Mouse (Mus musculus): ENCODE results near the gene Sdk2. TPM values are rescaled to one million over a fixed set of nuclear protein-coding genes. Genes with fewer than 3 reads are reported as not detected.

Sdk2 gene
- polyA plus RNA-seq, 1 experiment from 2014 or later: 0.66 TPM

- WGBS: 88% methylated on average over 11 of the region's 11 CpGs
- no peak for ATAC-seq
- H3K4me1 ChIP-seq (replicated peaks; ENCODE audit: control insufficient read depth, insufficient read depth, low read length): no peaks in the 10 kb centered on the region
- H3K9me3 ChIP-seq (ENCODE audit: control insufficient read depth): no peaks in the 10 kb centered on the region
- H3K27ac ChIP-seq (ENCODE audit: low read depth, low read length): no peak overlapping the region
- H3K9ac ChIP-seq (ENCODE audit: low read depth, low read length): no peak overlapping the region
- no peaks in the 10 kb centered on the region for H3K36me3 ChIP-seq (ENCODE audit: control insufficient read depth, insufficient read depth)
- H3K4me2 ChIP-seq (replicated peaks; ENCODE audit: low read depth): no peak overlapping the region
- H3K27me3 ChIP-seq (replicated peaks; ENCODE audit: control insufficient read depth, insufficient read depth, low read length): no peaks in the 10 kb centered on the region
- H3K4me3 ChIP-seq (ENCODE audit: low read depth, low read length): no peak overlapping the region
- TF ChIP-seq CTCF (IDR thresholded peaks at IDR 0.05; ENCODE audit: low read depth): no peak
These were observed 136.7 kb downstream of the Sdk2 start for GRCm38 (mm10) chr11:113930112-113930511.

- 72% methylated on average over 2 of the region's 2 CpGs for WGBS
These were observed 138.0 kb downstream of the Sdk2 start for GRCm38 (mm10) chr11:113928831-113929230.

GRCm38 (mm10) chr11:113928291-113928690 is 138.6 kb downstream of the Sdk2 start:
- Histone ChIP-seq H3K4me3 (ENCODE audit: low read depth, low read length) (no peak overlapping the region), H3K27me3 (replicated peaks; ENCODE audit: control insufficient read depth, insufficient read depth, low read length) (no peaks in the 10 kb centered on the region), H3K27ac (ENCODE audit: low read depth, low read length) (no peak overlapping the region), H3K9ac (ENCODE audit: low read depth, low read length) (no peak overlapping the region), H3K36me3 (ENCODE audit: control insufficient read depth, insufficient read depth) (no peaks in the 10 kb centered on the region), H3K4me1 (replicated peaks; ENCODE audit: control insufficient read depth, insufficient read depth, low read length) (no peaks in the 10 kb centered on the region), H3K9me3 (ENCODE audit: control insufficient read depth) (no peaks in the 10 kb centered on the region), H3K4me2 (replicated peaks; ENCODE audit: low read depth) (no peak overlapping the region)
- no peak for ATAC-seq
- no peak for TF ChIP-seq CTCF (IDR thresholded peaks at IDR 0.05; ENCODE audit: low read depth)
- WGBS: 78% methylated on average over 9 of the region's 9 CpGs

More at GRCm38 (mm10) chr11:113928831-113929230, 138.0 kb downstream of the Sdk2 start:
- H3K4me3 ChIP-seq (ENCODE audit: low read depth, low read length): no peak overlapping the region
- H3K4me2 ChIP-seq (replicated peaks; ENCODE audit: low read depth): no peak overlapping the region
- ATAC-seq: no peak
- H3K4me1 ChIP-seq (replicated peaks; ENCODE audit: control insufficient read depth, insufficient read depth, low read length): no peaks in the 10 kb centered on the region
- H3K27me3 ChIP-seq (replicated peaks; ENCODE audit: control insufficient read depth, insufficient read depth, low read length): no peaks in the 10 kb centered on the region
- H3K36me3 ChIP-seq (ENCODE audit: control insufficient read depth, insufficient read depth): no peaks in the 10 kb centered on the region
- TF ChIP-seq CTCF (IDR thresholded peaks at IDR 0.05; ENCODE audit: low read depth): no peak
- no peak overlapping the region for H3K9ac ChIP-seq (ENCODE audit: low read depth, low read length)
- H3K9me3 ChIP-seq (ENCODE audit: control insufficient read depth): no peaks in the 10 kb centered on the region
- H3K27ac ChIP-seq (ENCODE audit: low read depth, low read length): no peak overlapping the region

- H3K36me3 ChIP-seq (ENCODE audit: control insufficient read depth, insufficient read depth): no peaks in the 10 kb centered on the region
- ATAC-seq: no peak
- no peaks in the 10 kb centered on the region for H3K9me3 ChIP-seq (ENCODE audit: control insufficient read depth)
- 60% methylated on average over 3 of the region's 3 CpGs for WGBS
- no peaks in the 10 kb centered on the region for H3K4me1 ChIP-seq (replicated peaks; ENCODE audit: control insufficient read depth, insufficient read depth, low read length)
- H3K27me3 ChIP-seq (replicated peaks; ENCODE audit: control insufficient read depth, insufficient read depth, low read length): no peaks in the 10 kb centered on the region
- no peak overlapping the region for H3K4me3 ChIP-seq (ENCODE audit: low read depth, low read length)
- no peak overlapping the region for H3K27ac ChIP-seq (ENCODE audit: low read depth, low read length)
- no peak for TF ChIP-seq CTCF (IDR thresholded peaks at IDR 0.05; ENCODE audit: low read depth)
- no peak overlapping the region for H3K4me2 ChIP-seq (replicated peaks; ENCODE audit: low read depth)
- no peak overlapping the region for H3K9ac ChIP-seq (ENCODE audit: low read depth, low read length)
These were observed 139.0 kb downstream of the Sdk2 start for GRCm38 (mm10) chr11:113927826-113928225.

- H3K27ac ChIP-seq (ENCODE audit: low read depth, low read length): no peak overlapping the region
- no peak overlapping the region for H3K9ac ChIP-seq (ENCODE audit: low read depth, low read length)
- H3K4me3 ChIP-seq (ENCODE audit: low read depth, low read length): no peak overlapping the region
- TF ChIP-seq CTCF (IDR thresholded peaks at IDR 0.05; ENCODE audit: low read depth): no peak
- WGBS: 78% methylated on average over 11 of the region's 11 CpGs
- H3K36me3 ChIP-seq (ENCODE audit: control insufficient read depth, insufficient read depth): no peaks in the 10 kb centered on the region
- H3K4me2 ChIP-seq (replicated peaks; ENCODE audit: low read depth): no peak overlapping the region
- H3K9me3 ChIP-seq (ENCODE audit: control insufficient read depth): no peaks in the 10 kb centered on the region
- no peaks in the 10 kb centered on the region for H3K4me1 ChIP-seq (replicated peaks; ENCODE audit: control insufficient read depth, insufficient read depth, low read length)
- no peaks in the 10 kb centered on the region for H3K27me3 ChIP-seq (replicated peaks; ENCODE audit: control insufficient read depth, insufficient read depth, low read length)
- ATAC-seq: no peak
These were observed 139.6 kb downstream of the Sdk2 start for GRCm38 (mm10) chr11:113927231-113927630.

GRCm38 (mm10) chr11:113923137-113923536 is 143.7 kb downstream of the Sdk2 start:
- Histone ChIP-seq H3K4me2 (replicated peaks; ENCODE audit: low read depth) (no peak overlapping the region), H3K36me3 (ENCODE audit: control insufficient read depth, insufficient read depth) (no peaks in the 10 kb centered on the region), H3K27me3 (replicated peaks; ENCODE audit: control insufficient read depth, insufficient read depth, low read length) (no peaks in the 10 kb centered on the region), H3K9ac (ENCODE audit: low read depth, low read length) (no peak overlapping the region), H3K4me3 (ENCODE audit: low read depth, low read length) (no peak overlapping the region), H3K27ac (ENCODE audit: low read depth, low read length) (no peak overlapping the region), H3K4me1 (replicated peaks; ENCODE audit: control insufficient read depth, insufficient read depth, low read length) (no peaks in the 10 kb centered on the region), H3K9me3 (ENCODE audit: control insufficient read depth) (no peaks in the 10 kb centered on the region)
- 62% methylated on average over 5 of the region's 5 CpGs for WGBS
- TF ChIP-seq CTCF (IDR thresholded peaks at IDR 0.05; ENCODE audit: low read depth): no peak
- ATAC-seq: no peak
